Mouse (Mus musculus) layer of hippocampus, adult 9-10 months (tissue): ENCODE data around the gene Ing4.
A peak's percentile ranks its signal among the peaks of the same experiment; 100 is the strongest.
"Not testable (repeated sequence)": the region's sequence is repeated elsewhere in the genome, so short reads cannot be mapped to it uniquely, and the experiment has no call there.

Experiments used
- DNase-seq: peaks from one replicate; pipeline ENCODE4 v3.0.0; 2022; ENCODE audit warnings: low spot score

Ing4 gene

DNA sequence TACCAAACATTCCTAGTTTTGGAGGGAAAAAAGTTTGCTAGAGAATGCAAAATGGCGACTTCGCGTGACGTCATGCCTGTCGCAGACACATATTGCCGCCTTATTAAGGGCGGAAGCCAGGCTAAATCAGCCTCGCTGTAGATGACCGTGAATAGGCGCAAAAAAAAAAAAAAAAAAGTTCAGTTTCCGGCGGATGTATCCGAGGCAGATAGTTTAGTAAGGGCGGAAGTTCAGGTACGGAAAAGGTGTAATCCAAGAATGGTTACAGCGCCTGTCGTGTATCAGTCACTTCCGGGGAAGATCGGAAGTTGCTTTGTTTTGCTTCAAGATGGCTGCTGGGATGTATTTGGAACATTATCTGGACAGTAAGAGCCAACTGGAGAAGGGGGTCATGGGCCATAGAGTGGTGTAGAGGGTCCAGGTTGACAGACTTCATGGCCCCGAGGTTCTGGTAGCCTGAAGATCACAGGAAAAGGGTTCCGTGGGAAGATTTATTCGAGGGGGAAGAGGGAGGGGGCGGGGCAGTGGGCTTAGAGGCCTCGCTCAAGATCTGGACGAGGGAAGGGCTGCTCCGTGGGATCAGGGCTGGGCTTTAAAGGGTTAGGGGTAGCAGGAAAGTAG lies at the start of gene Ing4:
Gene Ing4 (plus strand): TSS at position 228 of the 621 bp plus-strand sequence.
- DNase-seq, result peak; percentile 82

DNA sequence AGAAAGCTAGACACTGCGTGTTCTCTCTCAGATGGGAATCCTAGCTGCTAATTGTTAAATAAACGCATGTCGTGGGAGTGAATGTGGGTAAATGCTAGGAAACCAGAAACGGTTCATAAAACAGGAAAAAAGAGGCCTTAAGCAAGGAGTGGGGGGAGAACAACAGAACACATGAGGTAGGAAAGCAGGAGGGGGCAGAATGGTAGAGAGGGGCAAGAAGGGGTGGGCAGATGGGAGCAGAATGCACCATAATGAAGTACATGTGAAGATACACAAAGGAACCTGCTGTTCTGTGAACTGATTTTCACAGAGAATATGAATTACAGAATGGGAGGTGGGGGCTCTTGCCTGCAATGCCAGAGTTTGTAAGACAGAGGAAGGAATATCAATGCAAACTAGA lies 47.3 kb upstream of the Ing4 start:
- no peak for DNase-seq

GRCm38 (mm10) chr6:124993365-124993764 lies 46.2 kb upstream of the Ing4 start:
- no peak for DNase-seq

DNA sequence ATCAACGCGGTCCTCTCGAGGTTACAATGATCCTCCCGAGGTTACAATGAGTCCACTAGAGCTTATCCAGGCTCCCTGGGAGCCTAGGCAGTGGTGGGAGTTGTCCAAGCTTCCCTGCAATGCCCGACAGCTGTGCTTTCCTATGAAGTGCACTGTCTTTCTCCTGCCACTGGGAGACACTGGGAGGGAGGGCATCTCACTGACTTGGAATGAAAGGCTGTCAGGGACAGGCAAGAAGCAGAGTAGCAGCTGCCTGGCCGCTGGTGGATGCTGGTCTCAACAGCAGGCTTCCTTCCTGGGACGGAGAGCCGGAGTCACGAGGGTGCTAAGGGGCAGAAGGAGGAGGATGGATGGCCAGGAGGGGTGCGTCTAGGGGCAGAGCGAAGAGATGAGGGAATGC lies 45.7 kb upstream of the Ing4 start:
- no peak for DNase-seq

DNA sequence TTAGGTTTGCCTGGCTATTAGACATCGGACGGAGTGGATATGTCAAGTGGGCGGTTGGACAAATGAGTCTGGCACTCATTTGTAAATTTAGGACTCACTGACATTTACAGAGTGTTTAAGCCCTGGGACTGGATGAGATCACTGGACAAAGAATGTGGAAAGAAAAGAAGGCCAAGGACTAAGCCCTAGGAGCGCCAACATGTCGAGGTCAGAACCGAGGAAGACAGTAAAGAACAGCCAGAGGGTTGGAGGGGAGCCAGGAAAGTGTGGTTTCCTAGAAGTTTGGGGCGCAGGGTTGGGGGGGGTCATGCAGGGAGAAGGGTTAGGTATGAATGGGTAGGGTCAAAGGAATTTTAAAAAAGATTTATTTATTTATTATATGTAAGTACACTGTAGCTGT lies 44.3 kb upstream of the Ing4 start:
- DNase-seq, result no peak

DNA sequence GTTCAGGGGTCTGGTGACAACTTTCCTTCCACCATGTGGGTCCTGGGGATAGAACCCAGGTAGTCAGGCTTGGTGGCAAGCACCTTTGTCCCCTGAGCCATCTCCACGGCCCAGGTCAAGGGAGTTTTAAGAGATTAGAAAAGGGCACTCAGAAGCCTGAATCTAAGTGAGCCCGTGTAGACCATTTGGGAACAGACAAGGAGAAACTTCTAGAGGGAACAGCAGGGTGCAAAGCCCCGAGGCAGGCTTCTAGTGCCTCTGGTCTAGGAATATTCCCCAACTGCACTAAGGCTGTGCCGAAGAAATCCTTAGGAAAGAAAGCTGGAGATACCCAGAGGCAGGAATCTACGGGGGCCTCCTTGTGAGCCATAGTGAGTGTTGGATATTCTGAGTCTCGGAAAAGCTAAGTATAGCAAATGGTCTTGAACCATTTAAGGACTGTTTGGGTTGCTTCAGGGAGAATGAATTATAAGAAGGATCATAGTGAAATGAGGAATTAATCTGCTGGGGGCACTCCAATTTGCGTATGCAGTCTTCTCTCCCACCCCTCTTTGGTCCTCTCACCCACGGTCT lies 43.6 kb upstream of the Ing4 start:
- DNase-seq, result no peak

- DNase-seq, result no peak
Measured at GRCm38 (mm10) chr6:124996551-124997501, 42.7 kb upstream of the Ing4 start, which contains the start of gene Pianp. Gene Pianp, plus strand, starts transcription at chr6:124996694.

- DNase-seq, result no peak
Measured at GRCm38 (mm10) chr6:124998066-124998465, 41.5 kb upstream of the Ing4 start.

DNA sequence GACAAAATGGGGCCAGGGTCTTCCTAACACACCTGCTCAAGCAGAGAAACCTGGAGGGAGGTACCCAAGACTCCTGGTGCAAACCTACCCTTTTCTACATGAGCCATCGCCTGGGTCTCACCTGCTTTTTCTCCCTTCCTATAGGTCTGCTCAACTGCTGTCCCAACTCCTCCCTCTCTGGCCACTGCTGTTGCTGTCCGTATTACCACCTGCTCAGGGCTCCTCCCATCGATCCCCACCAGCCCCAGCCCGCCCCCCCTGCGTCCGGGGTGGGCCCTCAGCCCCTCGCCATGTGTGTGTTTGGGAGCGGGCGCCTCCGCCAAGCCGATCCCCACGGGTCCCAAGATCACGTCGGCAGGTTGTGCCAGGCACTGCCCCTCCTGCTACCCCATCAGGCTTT lies 40.5 kb upstream of the Ing4 start:
- DNase-seq, result no peak

GRCm38 (mm10) chr6:124999546-124999945 lies 40.0 kb upstream of the Ing4 start:
- no peak for DNase-seq

- DNase-seq, result no peak
Measured at GRCm38 (mm10) chr6:125003706-125004105, 35.9 kb upstream of the Ing4 start.

GRCm38 (mm10) chr6:125005086-125005485 lies 34.5 kb upstream of the Ing4 start:
- no peak for DNase-seq

- no peak for DNase-seq
Measured at GRCm38 (mm10) chr6:125008060-125008459, 31.5 kb upstream of the Ing4 start.

DNA sequence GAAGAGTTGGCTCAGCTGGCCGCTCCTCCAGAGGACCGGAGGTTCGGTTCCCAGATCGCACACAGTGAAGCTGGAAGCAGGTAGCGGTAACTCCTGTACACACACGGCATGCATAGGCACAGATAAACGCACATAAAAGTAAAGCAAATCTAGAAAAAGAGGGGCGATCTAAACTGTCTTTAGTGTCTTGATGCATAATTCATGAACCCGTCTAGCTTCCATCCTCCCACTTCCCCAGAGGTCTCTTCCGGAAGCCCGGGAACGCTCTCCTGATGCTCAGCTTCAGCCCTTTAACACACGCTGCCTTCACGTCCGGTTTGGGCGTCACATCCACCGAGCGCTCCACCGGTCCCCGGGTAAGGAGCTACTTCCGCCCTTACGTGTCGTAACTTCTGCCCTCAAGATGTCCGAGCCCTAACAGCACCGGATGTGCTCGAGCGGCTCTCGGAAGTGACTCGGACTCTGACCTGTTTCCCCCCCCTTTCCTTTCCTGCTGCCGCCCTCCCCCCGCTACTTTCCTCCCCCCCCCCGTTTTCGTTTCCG lies 30.9 kb upstream of the Ing4 start:
- DNase-seq, result peak; percentile 99

DNA sequence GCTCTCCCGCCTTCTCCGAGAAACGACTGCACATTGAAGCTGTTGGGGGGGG lies 30.6 kb upstream of the Ing4 start, which contains the start of gene Zfp384:
Gene Zfp384 (plus strand): TSS at position 17 of the 52 bp plus-strand sequence.
- no peak for DNase-seq

GRCm38 (mm10) chr6:125009181-125010073 lies 30.1 kb upstream of the Ing4 start:
- no peak for DNase-seq

DNA sequence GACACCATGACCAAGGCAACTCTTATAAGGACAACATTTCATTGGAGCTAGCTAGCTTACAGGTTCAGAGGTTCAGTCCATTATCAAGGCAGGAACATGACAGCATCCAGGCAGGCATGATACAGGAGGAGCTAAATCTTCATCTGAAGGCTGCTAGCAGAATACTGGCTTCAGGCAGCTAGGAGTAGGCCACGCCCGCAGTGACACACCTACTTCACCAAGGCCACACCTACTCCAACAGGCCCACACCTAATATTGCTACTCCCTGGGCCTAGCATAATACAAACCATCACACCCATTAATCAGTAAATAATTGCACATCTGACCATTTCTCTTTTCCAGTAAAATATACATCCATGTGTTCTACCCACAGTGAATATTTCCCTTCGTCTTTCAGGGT lies 21.9 kb upstream of the Ing4 start:
- no peak for DNase-seq

DNA sequence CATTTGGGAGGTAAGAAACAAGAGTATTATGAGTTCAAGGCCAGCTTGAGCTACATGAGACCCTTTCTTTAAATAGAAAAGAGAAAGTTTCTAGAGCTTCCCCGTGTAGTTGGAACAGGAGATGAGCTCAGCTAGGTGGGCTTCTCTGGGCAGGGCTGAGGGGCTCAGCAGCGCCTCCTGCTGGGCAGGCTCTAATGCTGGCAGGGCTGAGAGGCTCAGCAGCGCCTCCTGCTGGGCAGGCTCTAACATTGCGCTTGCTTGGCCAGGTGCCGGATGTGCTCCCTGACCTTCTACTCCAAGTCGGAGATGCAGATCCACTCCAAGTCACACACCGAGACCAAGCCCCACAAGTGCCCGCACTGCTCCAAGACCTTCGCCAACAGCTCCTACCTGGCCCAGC lies 9.0 kb upstream of the Ing4 start:
- not testable (repeated sequence) for DNase-seq

GRCm38 (mm10) chr6:125031604-125032003 lies 8.0 kb upstream of the Ing4 start:
- DNase-seq, result no peak

GRCm38 (mm10) chr6:125038666-125039065 lies 894 bp upstream of the Ing4 start:
- DNase-seq, result no peak

DNA sequence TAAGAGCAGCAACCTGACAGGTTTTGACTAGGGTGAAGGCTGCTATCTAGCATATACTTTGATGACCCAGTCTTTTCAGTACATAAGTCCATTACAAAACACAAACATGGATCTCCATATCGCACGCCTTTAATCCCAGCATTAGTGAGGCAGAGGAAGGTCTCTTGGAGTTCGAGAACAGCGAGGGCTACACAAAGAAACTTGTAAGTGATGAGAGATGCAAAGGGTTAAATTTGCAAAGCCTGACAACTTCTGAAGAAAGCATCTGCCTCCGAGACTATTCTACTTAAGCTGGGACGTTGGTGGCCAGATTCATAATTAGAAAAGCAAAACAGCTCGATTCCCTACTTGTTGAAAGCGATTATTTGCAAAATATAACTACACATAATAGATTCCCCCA lies 429 bp upstream of the Ing4 start:
- DNase-seq, result no peak

GRCm38 (mm10) chr6:125040221-125040620 lies 661 bp downstream of the Ing4 start:
- DNase-seq, result no peak
